Mouse (Mus musculus) neural tube, embryonic 15.5 days (tissue): ENCODE data around the gene Bag5. TPM values are rescaled to one million over a fixed set of nuclear protein-coding genes. Genes with fewer than 3 reads are reported as not detected.
"Not testable (repeated sequence)": the region's sequence is repeated elsewhere in the genome, so short reads cannot be mapped to it uniquely, and the experiment has no call there.

Experiments used
- ATAC-seq: fragments of 200-750 bp; cut with Nextera tagmentation; 2 replicates; pipeline ENCODE4 v1.8.0; 2017; ENCODE audit warnings: mild to moderate bottlenecking, moderate TSS enrichment, moderate library complexity; ENCODE audit not compliant: low FRiP score
- H3K27ac ChIP-seq: fragments of 300-500 bp; sonication (generic); replicated peaks from 2 replicates; pipeline ENCODE4 v1.5.1; 2015; ENCODE audit warnings: mild to moderate bottlenecking, inconsistent platforms
- H3K27me3 ChIP-seq: fragments of 300-500 bp; sonication (generic); replicated peaks from 2 replicates; pipeline ENCODE4 v1.6.1; 2015; ENCODE audit warnings: inconsistent platforms
- H3K36me3 ChIP-seq: fragments of 300-500 bp; sonication (generic); 2 replicates; pipeline ENCODE4 v1.6.1; 2015; ENCODE audit warnings: inconsistent platforms
- H3K4me1 ChIP-seq: fragments of 300-500 bp; sonication (generic); 2 replicates; pipeline ENCODE4 v1.6.1; 2015; ENCODE audit warnings: inconsistent platforms
- H3K4me2 ChIP-seq: fragments of 300-500 bp; sonication (generic); 2 replicates; pipeline ENCODE4 v1.6.1; 2015; ENCODE audit warnings: inconsistent platforms, mild to moderate bottlenecking, moderate library complexity
- H3K4me3 ChIP-seq: fragments of 300-500 bp; sonication (generic); replicated peaks from 2 replicates; pipeline ENCODE4 v1.5.1; 2015; ENCODE audit warnings: mild to moderate bottlenecking, inconsistent platforms
- H3K9ac ChIP-seq: fragments of 300-500 bp; sonication (generic); replicated peaks from 2 replicates; pipeline ENCODE4 v1.6.1; 2015; ENCODE audit warnings: mild to moderate bottlenecking, inconsistent platforms
- H3K9me3 ChIP-seq: fragments of 300-500 bp; sonication (generic); replicated peaks from 2 replicates; pipeline ENCODE4 v1.6.1; 2016; ENCODE audit warnings: inconsistent platforms
- WGBS: fragments of 180-500 bp; shearing (Covaris S2); methylation state at CpG from one replicate; pipeline ENCODE4 v1.1.7; 2015; ENCODE audit warnings: mixed read lengths; 5-methylcytosine and 5-hydroxymethylcytosine counted together
- polyA plus RNA-seq: library from polyadenylated mRNA; unstranded; fragments of >200 nt; fragmentation: Nextera tagmentation; extraction: Ambion mirVana; gene quantifications from 2 replicates; pipeline ENCODE4 v1.2.1, GENCODE M21; 2015

Gene Bag5
- polyA plus RNA-seq, 1 experiment from 2014 or later = 61.5 TPM

DNA sequence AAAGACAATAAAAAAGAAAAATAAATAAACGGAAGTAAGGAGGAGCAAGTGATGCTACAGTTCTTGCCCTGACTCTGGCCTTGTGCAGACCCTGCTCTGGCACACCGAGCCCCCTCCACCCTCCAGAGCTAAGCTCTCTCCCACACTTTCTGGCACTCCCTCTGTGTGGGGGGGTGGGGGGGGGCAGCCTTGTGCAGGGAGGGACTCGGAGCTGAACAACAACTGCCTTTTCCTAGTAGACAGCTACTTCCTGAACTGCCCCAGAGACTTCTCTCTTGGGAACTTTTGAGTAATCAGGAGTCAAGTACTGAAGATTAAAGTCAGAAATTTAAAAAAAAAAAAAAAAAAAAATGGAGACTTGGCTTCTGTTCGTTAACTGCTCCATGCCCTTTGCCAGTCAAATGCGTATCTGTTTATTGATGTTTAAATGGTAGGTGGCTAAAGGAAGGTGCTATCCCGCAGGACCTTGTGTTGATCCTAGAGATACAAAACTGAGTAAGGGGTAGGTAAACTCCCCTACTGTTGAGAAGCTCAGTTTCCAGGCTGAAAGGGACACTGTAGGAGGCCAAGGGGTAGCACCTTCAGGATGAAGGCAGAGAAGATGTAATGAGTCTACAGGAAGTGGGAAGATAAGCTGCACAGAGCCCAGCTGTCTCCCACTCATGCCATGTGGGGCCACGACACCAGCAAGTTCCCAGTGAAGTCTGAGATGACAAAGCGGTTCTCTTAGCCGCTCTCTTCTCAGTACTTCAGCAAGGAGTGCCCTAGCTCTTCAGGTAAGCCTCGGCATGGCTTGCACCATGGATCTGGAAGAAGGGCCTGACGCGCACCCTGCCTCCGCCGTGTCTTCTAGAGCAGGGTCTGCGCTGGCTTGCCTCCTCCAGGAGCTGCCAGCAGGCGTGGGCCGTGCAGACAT lies 49.6 kb downstream of the Bag5 start:
- Histone ChIP-seq H3K27me3 (no peaks in the 10 kb centered on the region), H3K9me3 (no peaks in the 10 kb centered on the region), H3K4me1 (peaks cover 11% of the 10 kb centered on the region), H3K36me3 (peaks cover 18% of the 10 kb centered on the region), H3K27ac (no peak overlapping the region), H3K9ac (no peak overlapping the region), H3K4me2 (no peak overlapping the region), H3K4me3 (no peak overlapping the region)
- 80% methylated on average over 17 of the region's 17 CpGs for WGBS
- no peak for ATAC-seq

DNA sequence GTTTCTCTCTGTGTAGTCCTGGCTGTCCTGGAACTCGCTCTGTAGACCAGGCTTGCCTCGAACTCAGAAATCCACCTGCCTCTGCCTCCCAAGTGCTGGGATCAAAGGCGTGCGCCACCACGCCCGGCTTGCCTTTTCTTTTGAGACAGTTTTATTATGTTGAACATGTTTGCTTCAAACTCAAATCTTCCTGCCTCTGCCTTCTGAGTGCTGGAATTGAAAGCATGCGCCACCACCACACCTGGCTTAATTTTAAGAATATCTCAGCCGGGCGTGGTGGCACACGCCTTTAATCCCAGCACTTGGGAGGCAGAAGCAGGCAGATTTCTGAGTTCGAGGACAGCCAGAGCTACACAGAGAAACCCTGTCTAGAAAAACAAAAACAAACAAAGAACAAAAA lies 51.5 kb downstream of the Bag5 start:
- not testable (repeated sequence) for ATAC-seq, H3K27ac ChIP-seq, H3K4me3 ChIP-seq, H3K9me3 ChIP-seq, H3K27me3 ChIP-seq, H3K4me2 ChIP-seq, H3K9ac ChIP-seq, H3K4me1 ChIP-seq
- WGBS = 98% methylated on average over 11 of the region's 11 CpGs
- H3K36me3 ChIP-seq = peaks cover 28% of the 10 kb centered on the region

DNA sequence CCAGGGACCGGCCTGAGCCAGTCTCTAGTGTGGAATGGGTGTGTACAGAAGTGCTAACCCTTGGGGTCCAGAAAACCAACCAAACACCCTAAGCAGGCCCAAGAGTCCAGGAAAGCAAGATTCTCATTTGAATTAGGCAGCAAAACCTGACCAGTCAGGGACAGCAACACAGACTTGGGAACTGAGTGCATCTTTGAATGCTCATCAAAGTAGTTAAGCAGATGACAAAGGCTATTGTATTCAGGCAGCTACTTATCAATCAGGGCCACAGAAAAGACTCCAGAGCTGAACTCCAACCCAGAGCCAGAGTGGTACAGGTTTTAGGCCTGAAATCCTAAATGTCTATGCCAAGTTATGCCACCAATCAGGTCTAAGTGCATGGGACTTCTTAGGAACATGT lies 52.4 kb downstream of the Bag5 start:
- Histone ChIP-seq H3K4me3 (no peak overlapping the region), H3K9ac (no peak overlapping the region), H3K4me2 (no peak overlapping the region), H3K27ac (no peak overlapping the region), H3K27me3 (no peaks in the 10 kb centered on the region), H3K4me1 (no peaks in the 10 kb centered on the region), H3K36me3 (peaks cover 35% of the 10 kb centered on the region), H3K9me3 (no peaks in the 10 kb centered on the region)
- 93% methylated on average over 1 of the region's 1 CpGs for WGBS
- ATAC-seq = no peak

Other genes starting within 250 kb of the Bag5 start
- 2.9 and 12.0 TPM in 2 replicates for gene Gm266, start 227.4 kb downstream of the Bag5 start, polyA plus RNA-seq
- gene Eif5, start 175.2 kb downstream of the Bag5 start, polyA plus RNA-seq = 547 and 548 TPM in 2 replicates
- 44.4 and 47.0 TPM in 2 replicates for gene Mark3, start 138.7 kb downstream of the Bag5 start, polyA plus RNA-seq
- 1,500 and 1,731 TPM in 2 replicates for gene Ckb, start 40.9 kb downstream of the Bag5 start, polyA plus RNA-seq
- gene Trmt61a, start 35.2 kb downstream of the Bag5 start, polyA plus RNA-seq = 9.6 and 10.8 TPM in 2 replicates
- 58.5 and 58.8 TPM in 2 replicates for gene Apopt1, start within 50 bp of the Bag5 start, polyA plus RNA-seq
- gene Klc1, start 45.6 kb upstream of the Bag5 start, polyA plus RNA-seq = 504 and 568 TPM in 2 replicates
- 2.5 and 4.6 TPM in 2 replicates for gene Xrcc3, start 100.6 kb upstream of the Bag5 start, polyA plus RNA-seq
- 39.8 and 64.0 TPM in 2 replicates for gene Zfyve21, start 100.9 kb upstream of the Bag5 start, polyA plus RNA-seq
- 32.1 and 33.5 TPM in 2 replicates for gene Ppp1r13b, start 194.9 kb upstream of the Bag5 start, polyA plus RNA-seq